Mouse (Mus musculus): ENCODE data around the gene Bglap2.

GRCm38 (mm10) chr3:88350732-88351131 is 27.8 kb downstream of the Bglap2 start:
- no peak for TF ChIP-seq EP300 (IDR thresholded peaks at IDR 0.05; ENCODE audit: low read depth)
- TF ChIP-seq CTCF (IDR thresholded peaks at IDR 0.05; ENCODE audit: low read depth) = no peak

Measured in liver, postnatal 0 days (tissue).